In the genomic region with DNA sequence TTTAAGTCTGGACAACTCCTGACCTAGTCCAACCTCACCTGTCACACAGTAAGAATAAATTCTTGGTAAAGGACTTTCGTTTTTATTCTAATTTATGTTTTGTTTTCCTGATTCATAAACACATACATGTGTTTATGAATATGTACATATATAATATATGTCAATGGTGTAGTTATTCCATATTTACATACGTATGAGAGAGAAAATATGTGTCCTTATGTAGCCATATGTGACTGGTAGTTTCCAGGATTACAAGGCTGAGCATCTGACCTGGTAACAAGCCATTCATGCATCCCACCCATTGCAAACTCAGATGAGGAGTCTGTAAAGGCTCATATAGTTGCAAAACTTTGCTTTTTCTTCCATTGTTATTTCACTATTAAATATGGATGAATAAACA, we compare ENCODE assay signal across 29 mouse cellular contexts.
"Had no signal": no experiment of that assay in that cellular context is flagged by ENCODE, and none has a peak within 500 bp of the region (broad histone marks: within the 10 kb centered on the region; RNA-seq: fewer than 3 reads in every experiment).

No protein-coding gene starts in this region.

- H3K4me2 ChIP-seq: heart, embryonic 12.5 days; heart, embryonic 13.5 days; heart, embryonic 15.5 days; hindbrain, embryonic 12.5 days; hindbrain, embryonic 13.5 days; hindbrain, embryonic 14.5 days; hindbrain, embryonic 15.5 days; intestine, embryonic 15.5 days; kidney, embryonic 15.5 days had no signal

- H3K27ac ChIP-seq: heart, embryonic 13.5 days; heart, embryonic 15.5 days; hindbrain, embryonic 10.5 days; hindbrain, embryonic 12.5 days; hindbrain, embryonic 13.5 days; hindbrain, embryonic 14.5 days; hindbrain, embryonic 15.5 days; hindbrain, postnatal 0 days; intestine, embryonic 15.5 days; kidney, embryonic 15.5 days; kidney, postnatal 0 days; layer of hippocampus, adult 2 months; left cerebral cortex, adult 2 months had no signal

- H3K9ac ChIP-seq: heart, embryonic 12.5 days; heart, embryonic 13.5 days; heart, embryonic 15.5 days; hindbrain, embryonic 12.5 days; hindbrain, embryonic 13.5 days; hindbrain, embryonic 14.5 days; hindbrain, embryonic 15.5 days; intestine, embryonic 15.5 days; kidney, embryonic 15.5 days had no signal

- H3K36me3 ChIP-seq: heart, embryonic 12.5 days; heart, embryonic 13.5 days; heart, embryonic 15.5 days; hindbrain, embryonic 10.5 days; hindbrain, embryonic 12.5 days; hindbrain, embryonic 13.5 days; hindbrain, embryonic 15.5 days; intestine, embryonic 15.5 days; kidney, embryonic 15.5 days had no signal

- H3K9me3 ChIP-seq: heart, embryonic 12.5 days; heart, embryonic 13.5 days; heart, embryonic 15.5 days; hindbrain, embryonic 10.5 days; hindbrain, embryonic 12.5 days; hindbrain, embryonic 13.5 days; hindbrain, embryonic 15.5 days; intestine, embryonic 15.5 days; kidney, embryonic 15.5 days had no signal

- H3K4me3 ChIP-seq: heart, embryonic 12.5 days; heart, embryonic 13.5 days; heart, embryonic 15.5 days; hindbrain, embryonic 10.5 days; hindbrain, embryonic 12.5 days; hindbrain, embryonic 13.5 days; hindbrain, embryonic 15.5 days; intestine, embryonic 15.5 days; kidney, embryonic 15.5 days; layer of hippocampus, adult 2 months; left cerebral cortex, adult 2 months had no signal

- DNase-seq: heart, postnatal 14 days; heart, postnatal 36 days; kidney, adult 11 months; kidney, adult 18-20 months; kidney, adult 2 months; kidney, adult 8-10 months; kidney, adult 9 months; kidney, postnatal 14 days; kidney, postnatal 25 days; kidney, postnatal 36 days; layer of hippocampus, adult 9-11 months; layer of hippocampus, postnatal 36 days had no signal

- ATAC-seq: hindbrain, embryonic 16.5 days; hindbrain, postnatal 0 days; inflammation-experienced regulatory T-cells, adult 6 months; intestine, postnatal 0 days had no signal

- H3K27me3 ChIP-seq: heart, embryonic 12.5 days; heart, embryonic 13.5 days; heart, embryonic 15.5 days; hindbrain, embryonic 12.5 days; hindbrain, embryonic 13.5 days; hindbrain, embryonic 15.5 days; intestine, embryonic 15.5 days; kidney, embryonic 15.5 days had no signal
